Mouse (Mus musculus) MEL (cell line): ENCODE results near the gene Unc13a.

ENCODE experiments used
- CTCF ChIP-seq, 3 experiments: IDR thresholded peaks in 2 of 3; conservative IDR thresholded peaks in 1 of 3; 2 replicates each; pipeline ENCODE4 v1.5.1; 2011 to 2012; ENCODE audit warnings: low read length in 3 of 3, low read depth in 2 of 3, mild to moderate bottlenecking in 2 of 3, improper control_type of control experiment in 1 of 3, inconsistent platforms in 1 of 3, mixed read lengths in 1 of 3, moderate library complexity in 1 of 3; ENCODE audit not compliant: control insufficient read depth in 1 of 3, insufficient read depth in 1 of 3, poor library complexity in 1 of 3, severe bottlenecking in 1 of 3
- NELFE ChIP-seq: IDR thresholded peaks from 2 replicates; pipeline ENCODE4 v1.6.1; 2011; ENCODE audit warnings: low read depth, low read length, improper control_type of control experiment
- POLR2A ChIP-seq, 2 experiments: IDR thresholded peaks; 2 replicates each; pipeline ENCODE4 v1.6.1; 2011 to 2012; ENCODE audit warnings: low read length in 2 of 2, mild to moderate bottlenecking in 2 of 2, control low read depth in 1 of 2, improper control_type of control experiment in 1 of 2, low read depth in 1 of 2, moderate library complexity in 1 of 2; ENCODE audit not compliant: control insufficient read depth in 1 of 2, insufficient read depth in 1 of 2, poor library complexity in 1 of 2
- TCF12 ChIP-seq: IDR thresholded peaks from 2 replicates; pipeline ENCODE4 v1.6.1; 2014; ENCODE audit warnings: low read depth, mild to moderate bottlenecking, inconsistent platforms, low read length, improper control_type of control experiment, moderate library complexity
- UBTF ChIP-seq: IDR thresholded peaks from 2 replicates; pipeline ENCODE4 v1.6.1; 2012; ENCODE audit warnings: low read depth, mild to moderate bottlenecking, inconsistent platforms, low read length, improper control_type of control experiment, moderate library complexity, borderline replicate concordance; ENCODE audit not compliant: insufficient read depth
- USF1 ChIP-seq: IDR thresholded peaks from 2 replicates; pipeline ENCODE4 v1.6.1; 2014; ENCODE audit warnings: low read depth, mild to moderate bottlenecking, inconsistent platforms, low read length, improper control_type of control experiment, moderate library complexity
- ZC3H11A ChIP-seq: IDR thresholded peaks from 2 replicates; pipeline ENCODE4 v1.6.1; 2012; ENCODE audit warnings: low read depth, mild to moderate bottlenecking, inconsistent platforms, low read length, improper control_type of control experiment

DNA sequence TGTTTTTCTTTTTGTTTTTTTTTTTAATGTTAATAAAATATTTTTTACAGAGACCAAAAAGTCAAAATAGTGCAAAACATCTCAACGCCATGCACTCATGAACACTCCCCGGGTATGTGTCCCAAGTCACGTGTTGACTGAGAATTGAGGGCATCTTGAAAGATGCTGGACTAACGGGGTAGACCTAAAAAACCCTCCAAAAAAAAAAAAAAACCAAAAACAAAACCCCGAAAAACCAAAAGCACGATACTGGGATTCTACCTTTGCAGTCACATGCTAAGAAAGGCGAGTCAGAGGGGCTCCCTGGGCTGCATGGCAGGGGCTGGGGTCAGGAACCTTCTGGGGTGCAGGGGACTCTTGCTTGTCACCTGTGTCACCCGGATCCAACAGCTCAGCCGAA lies 44.8 kb downstream of the Unc13a start:
- TF ChIP-seq POLR2A (IDR thresholded peaks at IDR 0.05; ENCODE audit: control insufficient read depth in 1 of 2, insufficient read depth in 1 of 2, low read depth in 1 of 2, low read length in 2 of 2, poor library complexity in 1 of 2): no peak
- no peak for TF ChIP-seq USF1
- TF ChIP-seq CTCF (IDR thresholded peaks at IDR 0.05 in 2 of 3, conservative IDR thresholded peaks at IDR 0.05 in 1 of 3; ENCODE audit: control insufficient read depth in 1 of 3, insufficient read depth in 1 of 3, low read depth in 2 of 3, low read length in 3 of 3, poor library complexity in 1 of 3, severe bottlenecking in 1 of 3): no peak
- no peak for TF ChIP-seq NELFE
- TF ChIP-seq UBTF: no peak
- TF ChIP-seq TCF12: no peak
- TF ChIP-seq ZC3H11A: no peak
